Mouse (Mus musculus) myocyte (in vitro differentiated cells): ENCODE measurements around the gene Klc2. TPM values are rescaled to one million over a fixed set of nuclear protein-coding genes. Genes with fewer than 3 reads are reported as not detected.

Experiments
- H3K27me3 ChIP-seq: one replicate; pipeline ENCODE4 v1.6.1; 2011; ENCODE audit not compliant: control insufficient read depth, insufficient read depth, insufficient read length
- H3K36me3 ChIP-seq: one replicate; pipeline ENCODE4 v1.6.1; 2011; ENCODE audit not compliant: control insufficient read depth, insufficient read depth
- H3K4me2 ChIP-seq: one replicate; pipeline ENCODE4 v1.6.1; 2011; ENCODE audit warnings: low read depth, control low read depth
- H3K4me3 ChIP-seq: one replicate; pipeline ENCODE4 v1.5.1; 2011; ENCODE audit warnings: mild to moderate bottlenecking, control low read depth, moderate library complexity
- H3K79me2 ChIP-seq: one replicate; pipeline ENCODE4 v1.6.1; 2011; ENCODE audit not compliant: control insufficient read depth, insufficient read depth
- H3ac ChIP-seq: one replicate; pipeline ENCODE4 v1.6.1; 2011; ENCODE audit not compliant: control insufficient read depth, insufficient read length
- CEBPB ChIP-seq: IDR thresholded peaks from 2 replicates; pipeline ENCODE4 v1.6.1; 2011; ENCODE audit warnings: mild to moderate bottlenecking, moderate library complexity; ENCODE audit not compliant: poor library complexity, insufficient read depth, severe bottlenecking
- E2F4 ChIP-seq: IDR thresholded peaks from one replicate; pipeline ENCODE4 v1.6.1; 2011; ENCODE audit warnings: mild to moderate bottlenecking, control low read depth, moderate library complexity; ENCODE audit not compliant: insufficient read depth
- MAX ChIP-seq: IDR thresholded peaks from one replicate; pipeline ENCODE4 v1.6.1; 2011; ENCODE audit warnings: low read depth, mild to moderate bottlenecking, control low read depth
- MYOD1 ChIP-seq, 3 experiments: IDR thresholded peaks; one replicate each; pipeline ENCODE4 v1.6.1; 2011; ENCODE audit warnings: control low read depth in 2 of 3, low read depth in 2 of 3, mild to moderate bottlenecking in 2 of 3, moderate library complexity in 1 of 3; ENCODE audit not compliant: insufficient read length in 2 of 3, control insufficient read depth in 1 of 3
- MYOG ChIP-seq, 3 experiments: IDR thresholded peaks; one replicate each; pipeline ENCODE4 v1.6.1; 2011; ENCODE audit warnings: control low read depth in 2 of 3, low read depth in 2 of 3, mild to moderate bottlenecking in 2 of 3; ENCODE audit not compliant: insufficient read length in 2 of 3, control insufficient read depth in 1 of 3, insufficient read depth in 1 of 3
- POLR2A ChIP-seq: IDR thresholded peaks from one replicate; pipeline ENCODE4 v1.6.1; 2011; ENCODE audit warnings: low read depth, mild to moderate bottlenecking, control low read depth, moderate library complexity; ENCODE audit not compliant: insufficient read length
- POLR2AphosphoS2 ChIP-seq: IDR thresholded peaks from one replicate; pipeline ENCODE4 v1.6.1; 2011; ENCODE audit warnings: low read depth, control low read depth; ENCODE audit not compliant: insufficient read length
- REST ChIP-seq: IDR thresholded peaks from one replicate; pipeline ENCODE4 v1.6.1; 2011; ENCODE audit warnings: mild to moderate bottlenecking, control low read depth, moderate library complexity; ENCODE audit not compliant: insufficient read depth, insufficient read length
- SRF ChIP-seq: IDR thresholded peaks from one replicate; pipeline ENCODE4 v1.6.1; 2011; ENCODE audit warnings: low read depth; ENCODE audit not compliant: control insufficient read depth, insufficient read length
- TCF12 ChIP-seq: IDR thresholded peaks from one replicate; pipeline ENCODE4 v1.6.1; 2011; ENCODE audit warnings: mild to moderate bottlenecking, control low read depth; ENCODE audit not compliant: poor library complexity, insufficient read depth, severe bottlenecking
- TCF3 ChIP-seq: IDR thresholded peaks from one replicate; pipeline ENCODE4 v1.6.1; 2011; ENCODE audit warnings: low read depth, control low read depth; ENCODE audit not compliant: insufficient read length
- USF1 ChIP-seq: IDR thresholded peaks from one replicate; pipeline ENCODE4 v1.6.1; 2011; ENCODE audit warnings: low read depth, mild to moderate bottlenecking, control low read depth, moderate library complexity
- polyA plus RNA-seq: library from polyadenylated mRNA; unstranded; fragments of >200 nt; fragmentation: generic; extraction: Trizol; gene quantifications from one replicate; pipeline ENCODE4 v1.2.1, GENCODE M21; 2012; ENCODE audit warnings: missing spikeins

Gene Klc2
- 56.7 TPM for polyA plus RNA-seq

GRCm38 (mm10) chr19:5118384-5118698 lies at the start of gene Klc2:
Gene Klc2 (minus strand): TSS chr19:5118560.
- Histone ChIP-seq H3K79me2 (peaks cover 11% of the 10 kb centered on the region), H3K27me3 (no peaks in the 10 kb centered on the region), H3K4me2 (peak within 1 kb of the TSS; percentile 99), H3K36me3 (peaks cover 4% of the 10 kb centered on the region), H3K4me3 (peak within 1 kb of the TSS; percentile 69), H3ac (peak within 1 kb of the TSS; percentile 31)
- TF ChIP-seq POLR2A (peak; percentile 34), USF1 (no peak)

GRCm38 (mm10) chr19:5167477-5167876 lies 49.1 kb upstream of the Klc2 start:
- Histone ChIP-seq H3K4me2 (no peak overlapping the region), H3ac (no peak overlapping the region), H3K4me3 (no peak overlapping the region), H3K36me3 (no peaks in the 10 kb centered on the region), H3K79me2 (no peaks in the 10 kb centered on the region), H3K27me3 (no peaks in the 10 kb centered on the region)
- no peak for TF ChIP-seq TCF3
- no peak for TF ChIP-seq MYOG (IDR thresholded peaks at IDR 0.05; ENCODE audit: control insufficient read depth in 1 of 3, insufficient read depth in 1 of 3, insufficient read length in 2 of 3, low read depth in 2 of 3)
- TF ChIP-seq SRF, result no peak
- TF ChIP-seq POLR2AphosphoS2, result no peak
- TF ChIP-seq USF1, result no peak
- TF ChIP-seq TCF12, result no peak
- TF ChIP-seq POLR2A, result no peak
- no peak for TF ChIP-seq MYOD1 (IDR thresholded peaks at IDR 0.05; ENCODE audit: control insufficient read depth in 1 of 3, insufficient read length in 2 of 3, low read depth in 2 of 3)
- TF ChIP-seq MAX, result no peak
- no peak for TF ChIP-seq E2F4
- no peak for TF ChIP-seq REST
- no peak for TF ChIP-seq CEBPB

GRCm38 (mm10) chr19:5164380-5164779 lies 46.0 kb upstream of the Klc2 start:
- no peak overlapping the region for H3K4me2 ChIP-seq

GRCm38 (mm10) chr19:5161913-5162312 lies 43.6 kb upstream of the Klc2 start:
- Histone ChIP-seq H3K4me3 (no peak overlapping the region), H3K36me3 (no peaks in the 10 kb centered on the region), H3ac (no peak overlapping the region), H3K4me2 (no peak overlapping the region), H3K27me3 (no peaks in the 10 kb centered on the region), H3K79me2 (no peaks in the 10 kb centered on the region)
- TF ChIP-seq POLR2AphosphoS2 (no peak), MYOG (IDR thresholded peaks at IDR 0.05; ENCODE audit: control insufficient read depth in 1 of 3, insufficient read depth in 1 of 3, insufficient read length in 2 of 3, low read depth in 2 of 3) (no peak), TCF3 (no peak), USF1 (no peak)

More at GRCm38 (mm10) chr19:5164380-5164779, 46.0 kb upstream of the Klc2 start:
- H3K79me2 ChIP-seq, result no peaks in the 10 kb centered on the region
- no peak overlapping the region for H3K4me3 ChIP-seq
- H3K27me3 ChIP-seq, result no peaks in the 10 kb centered on the region
- H3ac ChIP-seq, result no peak overlapping the region
- H3K36me3 ChIP-seq, result no peaks in the 10 kb centered on the region
- TF ChIP-seq USF1, result no peak
- no peak for TF ChIP-seq MAX
- TF ChIP-seq MYOG (IDR thresholded peaks at IDR 0.05; ENCODE audit: control insufficient read depth in 1 of 3, insufficient read depth in 1 of 3, insufficient read length in 2 of 3, low read depth in 2 of 3), result no peak
- no peak for TF ChIP-seq E2F4
- TF ChIP-seq MYOD1 (IDR thresholded peaks at IDR 0.05; ENCODE audit: control insufficient read depth in 1 of 3, insufficient read length in 2 of 3, low read depth in 2 of 3), result no peak
- no peak for TF ChIP-seq POLR2A
- no peak for TF ChIP-seq REST
- TF ChIP-seq CEBPB, result no peak
- TF ChIP-seq TCF12, result no peak
- TF ChIP-seq SRF, result no peak

- H3K4me2 ChIP-seq, result no peak overlapping the region
- H3K27me3 ChIP-seq, result no peaks in the 10 kb centered on the region
- no peak overlapping the region for H3K4me3 ChIP-seq
- TF ChIP-seq E2F4, result no peak
- TF ChIP-seq CEBPB, result no peak
- TF ChIP-seq SRF, result no peak
- H3ac ChIP-seq, result no peak overlapping the region
- H3K79me2 ChIP-seq, result no peaks in the 10 kb centered on the region
- no peaks in the 10 kb centered on the region for H3K36me3 ChIP-seq
Observed at GRCm38 (mm10) chr19:5152261-5152660, 33.9 kb upstream of the Klc2 start.

GRCm38 (mm10) chr19:5151741-5152140 lies 33.4 kb upstream of the Klc2 start:
- Histone ChIP-seq H3K27me3 (no peaks in the 10 kb centered on the region), H3K4me3 (no peak overlapping the region), H3ac (no peak overlapping the region), H3K79me2 (no peaks in the 10 kb centered on the region), H3K4me2 (no peak overlapping the region), H3K36me3 (no peaks in the 10 kb centered on the region)
- TF ChIP-seq CEBPB (no peak), REST (no peak), TCF12 (no peak), POLR2A (no peak), POLR2AphosphoS2 (no peak), MAX (no peak), USF1 (no peak), E2F4 (no peak), SRF (no peak), MYOG (IDR thresholded peaks at IDR 0.05; ENCODE audit: control insufficient read depth in 1 of 3, insufficient read depth in 1 of 3, insufficient read length in 2 of 3, low read depth in 2 of 3) (no peak), TCF3 (no peak), MYOD1 (IDR thresholded peaks at IDR 0.05; ENCODE audit: control insufficient read depth in 1 of 3, insufficient read length in 2 of 3, low read depth in 2 of 3) (no peak)
